Mouse (Mus musculus) heart, embryonic 11.5 days (tissue): ENCODE data around the gene Gm20388. TPM values are rescaled to one million over a fixed set of nuclear protein-coding genes. Genes with fewer than 3 reads are reported as not detected.

Source experiments
- ATAC-seq: fragments of 200-750 bp; cut with Nextera tagmentation; replicated peaks from 2 replicates; pipeline ENCODE4 v1.8.0; 2017; ENCODE audit warnings: moderate library complexity; ENCODE audit not compliant: insufficient number of reproducible peaks, low FRiP score, low TSS enrichment
- H3K27ac ChIP-seq: fragments of 300-500 bp; sonication (generic); 2 replicates; pipeline ENCODE4 v1.5.1; 2014; ENCODE audit warnings: mild to moderate bottlenecking, low read depth, low read length
- H3K27me3 ChIP-seq: fragments of 300-500 bp; sonication (generic); 2 replicates; pipeline ENCODE4 v1.6.1; 2014; ENCODE audit warnings: mild to moderate bottlenecking, low read length, mixed read lengths; ENCODE audit not compliant: control insufficient read depth, insufficient read depth
- H3K36me3 ChIP-seq: fragments of 300-500 bp; sonication (generic); 2 replicates; pipeline ENCODE4 v1.6.1; 2014; ENCODE audit warnings: mild to moderate bottlenecking, low read length, moderate library complexity, mixed read lengths; ENCODE audit not compliant: control insufficient read depth, insufficient read depth
- H3K4me1 ChIP-seq: fragments of 300-500 bp; sonication (generic); 2 replicates; pipeline ENCODE4 v1.6.1; 2014; ENCODE audit warnings: low read length; ENCODE audit not compliant: control insufficient read depth, insufficient read depth
- H3K4me2 ChIP-seq: fragments of 300-500 bp; sonication (generic); 2 replicates; pipeline ENCODE4 v1.6.1; 2014; ENCODE audit warnings: mild to moderate bottlenecking, moderate library complexity
- H3K4me3 ChIP-seq: fragments of 300-500 bp; sonication (generic); 2 replicates; pipeline ENCODE4 v1.5.1; 2014; ENCODE audit warnings: low read depth, low read length
- H3K9ac ChIP-seq: fragments of 300-500 bp; sonication (generic); 2 replicates; pipeline ENCODE4 v1.6.1; 2014; ENCODE audit warnings: mild to moderate bottlenecking, low read depth, low read length, moderate library complexity
- H3K9me3 ChIP-seq: fragments of 300-500 bp; sonication (generic); replicated peaks from 2 replicates; pipeline ENCODE4 v1.6.1; 2016; ENCODE audit warnings: low read length; ENCODE audit not compliant: control insufficient read depth
- WGBS: fragments of 180-500 bp; shearing (Covaris S2); extraction: QIAGEN DNeasy Blood & Tissue Kit; methylation state at CpG from one replicate; pipeline ENCODE4 v1.1.7; 2014; ENCODE audit not compliant: insufficient replicate concordance; 5-methylcytosine and 5-hydroxymethylcytosine counted together
- polyA plus RNA-seq: library from polyadenylated mRNA; unstranded; fragments of >200 nt; fragmentation: Nextera tagmentation; extraction: Ambion mirVana; gene quantifications from 2 replicates; pipeline ENCODE4 v1.2.1, GENCODE M21; 2014

The Gm20388 gene
- polyA plus RNA-seq, 1 experiment from 2014 or later, result 6.4 TPM

GRCm38 (mm10) chr8:122304058-122304457, 2393.4 kb downstream of the Gm20388 start:
- Histone ChIP-seq H3K36me3 (peaks cover 9% of the 10 kb centered on the region), H3K4me2 (no peak overlapping the region), H3K27me3 (no peaks in the 10 kb centered on the region), H3K4me3 (no peak overlapping the region), H3K4me1 (peaks cover 96% of the 10 kb centered on the region), H3K9ac (no peak overlapping the region), H3K9me3 (no peaks in the 10 kb centered on the region), H3K27ac (peak overlapping the region; percentile 25)
- WGBS, result 31% methylated on average over 3 of the region's 3 CpGs
- no peak for ATAC-seq

- H3K4me2 ChIP-seq, result no peak overlapping the region; the same call in 1 of the 2 replicates
- no peak overlapping the region for H3K4me3 ChIP-seq
- peaks cover 96% of the 10 kb centered on the region for H3K4me1 ChIP-seq
- ATAC-seq, result no peak
- H3K27me3 ChIP-seq, result no peaks in the 10 kb centered on the region
- H3K27ac ChIP-seq, result no peak overlapping the region
- no peaks in the 10 kb centered on the region for H3K9me3 ChIP-seq
- H3K36me3 ChIP-seq, result peaks cover 11% of the 10 kb centered on the region
- 0 out of 2 replicates have a peak overlapping the region, but pooled peaks have one; percentile 12 for H3K9ac ChIP-seq
- 69% methylated on average over 26 of the region's 26 CpGs for WGBS
These were observed 2396.2 kb downstream of the Gm20388 start for GRCm38 (mm10) chr8:122306660-122307399.

GRCm38 (mm10) chr8:122307836-122308235, 2397.2 kb downstream of the Gm20388 start:
- ATAC-seq, result no peak
- no peak overlapping the region for H3K4me2 ChIP-seq

GRCm38 (mm10) chr8:122309272-122309671, 2398.6 kb downstream of the Gm20388 start:
- Histone ChIP-seq H3K4me2 (peak overlapping the region; percentile 4), H3K4me1 (peaks cover 96% of the 10 kb centered on the region), H3K27me3 (no peaks in the 10 kb centered on the region), H3K27ac (peak overlapping the region; percentile 86), H3K4me3 (no peak overlapping the region), H3K36me3 (peaks cover 11% of the 10 kb centered on the region), H3K9me3 (no peaks in the 10 kb centered on the region), H3K9ac (peak overlapping the region; percentile 40)
- peak; percentile 77 for ATAC-seq
- WGBS, result 10% methylated on average over 12 of the region's 12 CpGs

More at GRCm38 (mm10) chr8:122307836-122308235, 2397.2 kb downstream of the Gm20388 start:
- no peak overlapping the region for H3K4me3 ChIP-seq
- peak overlapping the region; percentile 12; the same call in 1 of the 2 replicates for H3K9ac ChIP-seq
- WGBS, result 87% methylated on average over 8 of the region's 8 CpGs
- no peaks in the 10 kb centered on the region for H3K27me3 ChIP-seq
- peaks cover 96% of the 10 kb centered on the region for H3K4me1 ChIP-seq
- peaks cover 11% of the 10 kb centered on the region for H3K36me3 ChIP-seq
- H3K27ac ChIP-seq, result peak overlapping the region; percentile 86; the same call in 1 of the 2 replicates
- no peaks in the 10 kb centered on the region for H3K9me3 ChIP-seq

- Histone ChIP-seq H3K27me3 (no peaks in the 10 kb centered on the region), H3K9ac (peak overlapping the region; percentile 48), H3K36me3 (peaks cover 9% of the 10 kb centered on the region), H3K4me1 (peaks cover 98% of the 10 kb centered on the region), H3K9me3 (no peaks in the 10 kb centered on the region), H3K4me2 (no peak overlapping the region), H3K4me3 (no peak overlapping the region), H3K27ac (peak overlapping the region; percentile 86)
- ATAC-seq, result no peak
- WGBS, result 63% methylated on average over 2 of the region's 2 CpGs
These were observed 2400.5 kb downstream of the Gm20388 start for GRCm38 (mm10) chr8:122311115-122311514.

- no peak overlapping the region for H3K4me3 ChIP-seq
- H3K9me3 ChIP-seq, result no peaks in the 10 kb centered on the region
- no peaks in the 10 kb centered on the region for H3K27me3 ChIP-seq
- 66% methylated on average over 2 of the region's 2 CpGs for WGBS
- peaks cover 7% of the 10 kb centered on the region for H3K36me3 ChIP-seq
- peak overlapping the region; percentile 86 for H3K27ac ChIP-seq
- H3K4me2 ChIP-seq, result 0 out of 2 replicates have a peak overlapping the region, but pooled peaks have one; percentile 2
- H3K4me1 ChIP-seq, result peaks cover 99% of the 10 kb centered on the region
- ATAC-seq, result no peak
- peak overlapping the region; percentile 46; the same call in 1 of the 2 replicates for H3K9ac ChIP-seq
These were observed 2401.9 kb downstream of the Gm20388 start for GRCm38 (mm10) chr8:122312553-122312952.

DNA sequence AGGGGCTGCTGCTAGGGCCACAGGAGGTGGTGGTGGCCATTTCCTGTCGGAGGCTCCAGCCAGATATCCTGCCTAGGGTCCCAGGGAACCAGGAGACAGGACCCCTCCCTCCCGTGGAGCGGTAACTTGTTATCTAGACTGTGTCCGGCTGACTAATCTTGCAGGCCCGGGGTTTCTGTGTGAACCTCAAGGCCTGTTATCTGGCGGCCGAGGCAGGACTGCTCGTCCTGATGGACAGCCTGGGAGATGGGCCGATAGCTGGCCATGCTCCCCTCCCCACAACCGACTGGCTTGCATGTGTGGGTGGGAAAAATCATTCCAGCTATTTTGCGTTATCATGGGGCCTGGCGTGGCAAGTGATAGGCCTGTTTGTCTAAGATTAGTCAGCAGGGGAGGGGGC, 2402.7 kb downstream of the Gm20388 start:
- Histone ChIP-seq H3K27me3 (no peaks in the 10 kb centered on the region), H3K4me1 (peaks cover 99% of the 10 kb centered on the region), H3K4me2 (0 out of 2 replicates have a peak overlapping the region, but pooled peaks have one; percentile 2), H3K27ac (peak overlapping the region; percentile 86), H3K9ac (no peak overlapping the region), H3K36me3 (peaks cover 2% of the 10 kb centered on the region; the same call in 1 of the 2 replicates), H3K9me3 (no peaks in the 10 kb centered on the region), H3K4me3 (no peak overlapping the region)
- WGBS, result 6% methylated on average over 12 of the region's 12 CpGs
- ATAC-seq, result peak; percentile 62

DNA sequence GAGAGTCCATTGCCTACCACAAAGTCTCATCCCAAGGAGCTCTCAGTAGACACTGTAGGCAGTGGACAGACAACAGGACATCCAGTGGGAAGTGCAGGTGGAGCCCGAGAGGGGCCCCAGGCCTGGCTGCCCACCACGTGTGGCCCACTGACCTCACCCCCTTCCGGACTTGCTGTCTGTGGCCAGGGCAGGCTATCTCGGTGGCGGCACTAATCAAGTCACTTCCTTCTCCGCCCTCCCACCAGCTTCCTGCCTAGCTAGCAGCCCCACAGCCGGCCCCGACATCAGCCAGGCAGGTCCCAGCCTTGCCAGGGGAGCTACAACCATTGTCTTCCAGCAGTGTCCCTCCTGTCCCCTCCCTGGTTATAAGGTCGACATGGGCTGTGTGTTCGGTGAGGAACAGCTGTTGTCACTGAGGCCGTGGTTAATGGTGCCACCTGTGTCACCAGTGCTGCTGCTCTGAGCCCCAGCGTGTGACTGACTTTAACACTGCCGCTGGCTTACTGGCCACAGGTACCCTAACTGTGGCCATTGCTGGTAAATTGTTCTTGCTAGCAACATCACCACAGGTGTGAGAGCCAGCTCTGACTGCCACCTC, 2404.4 kb downstream of the Gm20388 start:
- Histone ChIP-seq H3K27ac (peak overlapping the region; percentile 66), H3K4me3 (no peak overlapping the region), H3K4me2 (no peak overlapping the region; the same call in 1 of the 2 replicates), H3K9ac (no peak overlapping the region), H3K4me1 (peaks cover 99% of the 10 kb centered on the region), H3K36me3 (no peaks in the 10 kb centered on the region; the same call in 1 of the 2 replicates), H3K27me3 (no peaks in the 10 kb centered on the region), H3K9me3 (no peaks in the 10 kb centered on the region)
- 45% methylated on average over 13 of the region's 13 CpGs for WGBS
- no peak for ATAC-seq
